Mouse (Mus musculus): ENCODE data around the gene Tmem119.

DNA sequence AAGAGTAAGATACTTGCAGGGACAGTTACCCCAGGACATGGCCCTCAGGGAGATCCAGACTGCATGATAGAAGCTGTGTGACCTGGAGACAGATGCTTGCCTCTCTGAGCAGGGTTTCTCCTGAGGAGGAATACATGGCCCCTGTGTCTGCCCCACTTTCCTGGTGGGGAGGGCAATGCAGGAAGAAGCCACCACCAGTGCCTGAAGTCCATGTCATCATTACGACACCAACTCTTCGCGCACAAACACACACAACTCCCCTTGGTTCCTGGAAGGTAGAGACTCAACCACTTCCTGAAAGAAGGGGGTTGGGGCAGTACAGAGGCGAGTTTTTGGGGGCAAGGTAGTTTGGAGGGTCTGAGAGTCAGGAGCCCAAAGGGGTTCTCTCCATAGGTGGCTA lies 23.9 kb upstream of the Tmem119 start:
- TF ChIP-seq TAL1 (IDR thresholded peaks at IDR 0.05; ENCODE audit: low read length) (no peak), GATA1 (IDR thresholded peaks at IDR 0.05; ENCODE audit: low read length) (no peak)
